Mouse (Mus musculus) myocyte (in vitro differentiated cells): Measurements from ENCODE around the gene Prkcg.

Experiments
- CEBPB ChIP-seq: IDR thresholded peaks from 2 replicates; pipeline ENCODE4 v1.6.1; 2011; ENCODE audit warnings: mild to moderate bottlenecking, moderate library complexity; ENCODE audit not compliant: poor library complexity, insufficient read depth, severe bottlenecking
- E2F4 ChIP-seq: IDR thresholded peaks from one replicate; pipeline ENCODE4 v1.6.1; 2011; ENCODE audit warnings: mild to moderate bottlenecking, control low read depth, moderate library complexity; ENCODE audit not compliant: insufficient read depth
- MAX ChIP-seq: IDR thresholded peaks from one replicate; pipeline ENCODE4 v1.6.1; 2011; ENCODE audit warnings: low read depth, mild to moderate bottlenecking, control low read depth
- MYOD1 ChIP-seq, 3 experiments: IDR thresholded peaks; one replicate each; pipeline ENCODE4 v1.6.1; 2011; ENCODE audit warnings: control low read depth in 2 of 3, low read depth in 2 of 3, mild to moderate bottlenecking in 2 of 3, moderate library complexity in 1 of 3; ENCODE audit not compliant: insufficient read length in 2 of 3, control insufficient read depth in 1 of 3
- MYOG ChIP-seq, 3 experiments: IDR thresholded peaks; one replicate each; pipeline ENCODE4 v1.6.1; 2011; ENCODE audit warnings: control low read depth in 2 of 3, low read depth in 2 of 3, mild to moderate bottlenecking in 2 of 3; ENCODE audit not compliant: insufficient read length in 2 of 3, control insufficient read depth in 1 of 3, insufficient read depth in 1 of 3
- POLR2A ChIP-seq: IDR thresholded peaks from one replicate; pipeline ENCODE4 v1.6.1; 2011; ENCODE audit warnings: low read depth, mild to moderate bottlenecking, control low read depth, moderate library complexity; ENCODE audit not compliant: insufficient read length
- POLR2AphosphoS2 ChIP-seq: IDR thresholded peaks from one replicate; pipeline ENCODE4 v1.6.1; 2011; ENCODE audit warnings: low read depth, control low read depth; ENCODE audit not compliant: insufficient read length
- REST ChIP-seq: IDR thresholded peaks from one replicate; pipeline ENCODE4 v1.6.1; 2011; ENCODE audit warnings: mild to moderate bottlenecking, control low read depth, moderate library complexity; ENCODE audit not compliant: insufficient read depth, insufficient read length
- TCF12 ChIP-seq: IDR thresholded peaks from one replicate; pipeline ENCODE4 v1.6.1; 2011; ENCODE audit warnings: mild to moderate bottlenecking, control low read depth; ENCODE audit not compliant: poor library complexity, insufficient read depth, severe bottlenecking
- TCF3 ChIP-seq: IDR thresholded peaks from one replicate; pipeline ENCODE4 v1.6.1; 2011; ENCODE audit warnings: low read depth, control low read depth; ENCODE audit not compliant: insufficient read length
- USF1 ChIP-seq: IDR thresholded peaks from one replicate; pipeline ENCODE4 v1.6.1; 2011; ENCODE audit warnings: low read depth, mild to moderate bottlenecking, control low read depth, moderate library complexity

- no peak for TF ChIP-seq E2F4
- TF ChIP-seq USF1: no peak
- TF ChIP-seq POLR2A: peak; percentile 76
- no peak for TF ChIP-seq TCF12
- no peak for TF ChIP-seq MAX
- peak in 2 of 3 experiments; percentile 29 to 55 for TF ChIP-seq MYOG (IDR thresholded peaks at IDR 0.05; ENCODE audit: control insufficient read depth in 1 of 3, insufficient read depth in 1 of 3, insufficient read length in 2 of 3, low read depth in 2 of 3)
- no peak for TF ChIP-seq CEBPB
- peak in 2 of 3 experiments; percentile 49 to 66 for TF ChIP-seq MYOD1 (IDR thresholded peaks at IDR 0.05; ENCODE audit: control insufficient read depth in 1 of 3, insufficient read length in 2 of 3, low read depth in 2 of 3)
- no peak for TF ChIP-seq TCF3
- peak; percentile 65 for TF ChIP-seq POLR2AphosphoS2
- no peak for TF ChIP-seq REST
Observed at GRCm38 (mm10) chr7:3288976-3289970, at the start of gene Prkcg, which contains the start of gene Myadm.
